Mouse (Mus musculus) kidney, adult 18-20 months (tissue): Measurements from ENCODE around the gene Acp7.
"Not testable (repeated sequence)": the region's sequence is repeated elsewhere in the genome, so short reads cannot be mapped to it uniquely, and the experiment has no call there.

Experiments
- DNase-seq: peaks from one replicate; pipeline ENCODE4 v3.0.0; 2021

The Acp7 gene

DNA sequence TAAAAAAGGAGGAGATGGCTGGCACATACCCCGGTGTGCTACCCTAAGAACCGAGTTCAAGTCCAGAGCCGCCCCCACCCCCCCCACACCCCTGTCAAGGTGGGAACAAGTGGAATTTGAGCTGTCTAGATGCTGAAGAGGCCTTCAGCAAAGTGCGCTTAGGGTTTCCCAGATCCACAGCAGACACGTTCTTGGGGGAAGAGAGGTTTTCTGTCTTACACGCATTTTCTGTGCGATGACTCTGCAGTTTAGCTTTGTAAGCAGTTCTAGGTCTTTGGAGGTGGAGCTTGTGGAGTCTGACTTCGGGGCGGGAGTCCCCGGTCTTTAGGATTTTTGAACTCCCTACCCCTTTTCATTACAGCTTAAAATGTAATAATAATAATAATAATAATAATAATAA, at the start of gene Acp7:
Gene Acp7 (minus strand): TSS at position 260 of the 400 bp plus-strand sequence.
- no peak for DNase-seq

DNA sequence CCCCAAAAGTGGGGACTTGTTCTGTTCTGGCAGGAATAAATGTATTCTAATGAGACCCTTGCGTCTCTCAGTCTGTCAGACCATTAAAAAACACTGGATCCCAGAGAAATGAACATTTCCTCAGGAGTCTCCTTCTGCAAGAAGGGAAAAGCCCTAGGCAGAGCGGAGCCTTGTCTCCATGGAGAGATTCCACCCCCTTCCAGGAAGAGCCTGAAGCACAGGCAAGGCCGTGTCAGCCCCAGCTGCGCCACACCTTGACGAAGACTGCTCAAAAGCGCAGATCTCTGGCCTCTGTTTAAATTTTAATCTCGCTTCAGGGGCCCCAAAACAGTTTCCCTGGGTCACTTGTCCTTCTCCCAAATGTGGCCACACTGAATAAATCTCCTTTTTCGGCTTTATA, 46.5 kb upstream of the Acp7 start:
- DNase-seq: no peak

DNA sequence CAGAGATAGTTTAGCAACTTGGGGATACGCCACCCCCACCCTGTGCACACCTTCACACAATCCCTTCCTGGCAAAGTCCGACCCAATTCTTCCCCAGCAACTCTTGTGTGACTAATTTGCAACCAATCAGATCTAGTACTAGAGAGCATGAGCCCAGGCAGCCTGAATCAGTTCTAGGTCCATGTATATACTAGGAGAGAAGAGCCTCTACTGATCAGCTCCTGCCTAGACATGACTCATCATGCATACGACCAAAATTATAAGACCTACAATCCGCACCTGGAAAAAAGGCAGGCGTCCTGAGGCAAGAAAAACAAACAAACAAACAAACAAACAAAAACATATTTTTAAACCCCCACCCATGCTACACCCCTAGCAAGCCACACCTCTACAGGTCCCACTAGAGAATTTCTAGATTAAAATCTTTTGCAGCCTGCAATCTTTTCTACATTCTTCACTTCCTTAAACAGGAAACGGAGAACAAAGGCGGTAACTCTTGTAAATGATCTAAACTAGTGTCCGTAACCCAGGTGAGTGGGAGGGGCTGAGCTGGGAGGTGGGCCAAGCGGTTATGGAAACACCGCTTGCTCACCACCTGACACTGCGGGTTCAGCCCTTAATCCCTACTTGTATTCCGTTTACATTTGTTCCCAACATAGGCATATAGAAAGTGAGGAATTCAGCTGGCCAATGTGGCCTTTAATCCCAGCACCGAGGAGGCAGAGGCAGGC, 45.8 kb upstream of the Acp7 start:
- DNase-seq: no peak

DNA sequence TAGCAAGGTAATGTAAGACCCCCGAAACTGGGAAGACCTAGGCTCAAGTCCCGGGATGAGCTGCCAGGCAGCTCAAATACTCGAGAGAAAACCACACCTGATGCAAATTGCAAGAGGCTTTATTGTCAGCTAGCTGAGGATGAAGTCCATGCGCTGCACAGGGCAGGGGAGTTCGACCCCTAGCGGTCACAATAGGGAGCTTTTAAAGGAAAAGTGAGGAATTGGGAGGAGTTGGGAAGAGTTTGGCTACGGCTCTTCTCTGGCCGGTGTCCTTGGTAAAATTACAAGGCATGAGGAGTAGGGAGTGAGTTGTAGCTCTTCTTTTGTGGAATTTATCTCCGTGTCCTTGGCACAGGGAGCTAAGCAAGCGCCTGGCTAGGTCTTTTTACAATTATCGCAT, 44.6 kb upstream of the Acp7 start:
- DNase-seq: peak; percentile 7

DNA sequence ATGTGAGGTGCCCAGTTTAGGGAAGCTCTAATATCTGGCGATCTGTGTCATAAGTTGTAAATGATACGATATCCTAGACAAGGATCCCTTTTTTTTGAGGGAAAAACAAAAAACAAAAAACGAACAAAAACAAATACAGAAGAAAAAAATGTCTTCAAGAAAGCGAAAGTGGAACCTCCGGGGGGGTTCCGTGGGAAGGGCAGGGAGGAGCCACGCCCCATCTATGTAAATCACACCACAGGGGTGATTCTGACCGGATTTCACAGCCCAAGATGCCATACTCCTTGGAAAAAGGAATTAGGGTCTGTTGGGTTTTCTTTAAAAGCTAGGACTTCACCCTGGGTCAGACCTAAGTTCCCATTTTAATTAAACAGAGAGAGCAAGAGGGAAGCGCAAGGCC, 43.9 kb upstream of the Acp7 start:
- DNase-seq: no peak

DNA sequence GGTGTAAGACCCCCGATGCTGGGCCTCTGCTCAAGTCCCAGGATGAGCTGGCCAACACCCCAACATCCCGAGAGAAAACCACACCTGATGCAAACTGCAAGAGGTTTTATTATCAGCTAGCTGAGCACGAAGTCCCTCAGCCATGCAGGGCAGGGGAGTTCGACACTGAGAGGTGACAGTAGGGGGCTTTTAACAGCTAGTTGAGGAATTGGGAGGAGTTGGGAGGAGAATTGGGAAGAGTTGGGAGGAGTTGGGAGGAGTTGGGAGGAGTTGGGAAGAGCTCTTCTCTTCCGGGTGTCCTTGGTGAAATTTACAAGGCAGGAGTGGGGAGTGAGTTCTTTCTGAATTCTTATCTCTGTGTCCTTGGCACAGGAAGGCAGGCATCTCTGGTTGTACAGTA, 41.7 kb upstream of the Acp7 start:
- DNase-seq: not testable (repeated sequence)

DNA sequence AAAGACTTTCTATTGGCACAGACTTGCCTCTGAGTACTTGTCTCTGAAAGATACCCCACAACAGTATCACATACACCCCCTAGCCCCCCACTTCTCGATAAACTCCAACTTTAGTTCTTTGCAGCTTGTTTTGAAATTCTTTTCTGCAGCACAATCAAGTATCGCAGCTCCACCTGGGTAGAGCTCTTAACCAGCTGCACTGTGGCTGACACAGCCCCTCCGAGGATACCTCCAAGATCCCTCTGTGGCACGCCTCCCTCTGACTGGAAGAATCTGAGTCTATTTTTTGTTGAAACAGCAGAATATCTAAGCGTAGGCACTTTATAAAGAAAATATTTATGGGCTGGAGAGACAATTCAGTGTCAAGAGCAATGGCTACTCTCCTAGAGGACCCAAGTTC, 41.1 kb upstream of the Acp7 start:
- no peak for DNase-seq

DNA sequence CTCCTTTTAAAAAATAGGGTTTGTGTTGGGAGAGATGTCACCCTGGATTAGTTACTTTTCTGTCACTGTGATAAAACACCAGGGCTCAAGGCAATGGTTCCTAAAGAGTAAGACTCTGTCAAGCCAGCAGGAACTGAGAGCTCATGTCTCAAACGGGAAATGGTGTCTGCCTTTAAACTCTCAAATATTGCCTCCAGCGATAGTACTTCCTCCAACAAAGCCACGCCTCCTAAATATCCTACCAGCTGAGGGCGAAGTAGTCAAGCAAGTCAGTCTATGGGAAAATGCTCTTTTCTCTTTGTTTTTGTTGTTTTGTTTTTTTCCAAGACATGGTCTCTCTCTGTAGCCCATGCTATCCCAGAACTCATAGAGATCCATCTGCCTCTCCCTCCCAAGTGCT, 40.0 kb upstream of the Acp7 start:
- DNase-seq: no peak

DNA sequence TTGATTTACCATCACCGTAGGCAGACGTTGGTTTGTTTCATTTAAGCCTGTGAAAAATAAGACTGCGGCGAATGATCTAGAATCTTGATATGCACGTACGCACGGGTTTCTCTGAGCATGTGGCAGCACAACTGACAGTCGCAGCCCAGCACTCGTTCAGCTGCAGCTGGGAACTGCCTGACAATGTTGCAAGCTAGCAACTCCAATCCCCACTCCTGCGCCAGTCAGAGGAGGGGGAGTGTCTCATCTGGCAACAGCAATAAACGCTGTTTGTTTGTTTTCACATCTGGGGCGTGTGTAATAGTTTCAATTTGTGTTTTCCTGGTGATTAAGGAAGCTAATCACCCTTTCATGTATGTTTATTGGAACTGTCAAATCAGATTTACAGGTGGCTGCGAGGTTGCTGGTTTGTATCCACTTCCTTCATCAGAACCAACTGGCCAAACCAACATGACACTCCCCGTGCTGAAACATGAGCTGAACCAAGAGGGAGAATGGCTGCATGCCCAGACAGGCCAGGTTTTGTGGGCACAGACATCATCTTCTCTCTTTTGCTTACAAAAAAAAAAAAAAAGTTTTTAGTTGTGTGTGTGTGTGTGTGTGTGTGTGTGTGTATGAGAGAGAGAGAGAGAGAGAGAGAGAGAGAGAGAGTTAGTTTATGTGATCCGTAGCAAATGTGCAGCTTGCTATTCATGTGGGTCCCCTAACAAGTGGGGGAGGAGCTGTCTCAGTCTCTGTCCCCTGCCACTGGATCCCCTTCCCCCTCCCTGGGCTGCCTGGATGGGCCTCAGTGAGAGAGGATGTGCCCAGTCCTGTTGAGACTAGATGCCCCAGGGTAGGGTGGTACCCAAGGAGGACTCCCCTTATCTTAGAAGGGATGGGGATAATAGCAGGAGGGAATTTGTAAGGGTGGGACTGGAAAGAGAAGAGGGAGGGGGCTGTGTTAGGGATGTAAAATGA, 34.8 kb upstream of the Acp7 start:
- no peak for DNase-seq

DNA sequence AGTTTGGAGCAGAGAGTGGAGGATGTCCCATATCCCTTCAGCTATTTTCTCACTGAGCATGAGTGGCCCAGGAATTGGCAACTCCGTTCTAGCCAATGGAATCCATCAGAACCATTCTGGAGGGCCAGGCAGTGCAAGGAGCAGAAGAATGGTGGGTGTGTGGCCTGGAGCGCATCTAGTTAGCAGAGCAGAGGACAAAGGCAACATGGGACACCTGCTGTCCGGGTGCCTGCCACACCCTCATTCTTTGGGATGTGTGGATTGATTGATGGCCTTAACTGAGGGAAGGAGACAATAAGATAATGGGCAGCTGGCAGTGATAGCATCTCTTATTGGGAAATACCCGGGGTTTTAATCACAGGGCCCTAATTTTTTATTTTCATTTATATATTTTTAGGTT, 25.3 kb upstream of the Acp7 start:
- no peak for DNase-seq

DNA sequence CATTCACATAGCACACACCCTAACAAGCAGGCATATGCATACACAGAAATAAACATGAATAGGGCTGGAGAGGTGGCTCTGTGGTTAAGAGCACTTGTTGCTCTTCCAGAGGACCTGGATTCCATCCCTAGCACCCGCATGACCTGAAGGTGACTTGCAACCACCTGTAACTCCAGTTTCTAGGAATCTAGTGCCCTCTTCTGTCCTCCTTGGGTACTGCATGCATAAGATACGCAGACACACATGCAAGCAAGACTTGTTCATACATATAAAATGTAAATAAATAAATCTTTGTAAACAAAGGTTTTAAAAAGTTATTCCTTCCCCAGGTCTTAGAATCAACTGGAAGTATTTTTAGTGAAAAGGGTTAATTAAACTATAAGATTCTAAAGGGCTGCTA, 20.0 kb upstream of the Acp7 start:
- no peak for DNase-seq

DNA sequence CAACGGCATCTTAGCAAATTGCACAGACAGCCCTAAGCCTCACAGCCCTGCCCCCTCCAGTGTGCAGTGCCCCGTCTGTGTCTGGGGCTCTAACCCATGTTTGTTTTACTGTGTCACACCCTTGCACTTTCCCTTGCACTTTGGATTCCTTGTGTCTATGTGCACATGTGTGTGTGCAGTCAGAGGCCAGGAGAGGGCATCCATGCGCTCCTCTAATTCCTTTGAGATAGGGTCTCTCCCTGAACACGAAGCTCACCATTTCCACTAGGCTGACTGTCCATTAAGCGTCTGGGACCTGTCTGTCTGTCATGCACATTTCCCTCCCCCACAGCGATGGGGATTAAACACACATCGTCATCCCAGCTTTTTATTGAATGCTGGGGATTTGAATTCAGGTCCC, 15.9 kb upstream of the Acp7 start:
- DNase-seq: no peak

DNA sequence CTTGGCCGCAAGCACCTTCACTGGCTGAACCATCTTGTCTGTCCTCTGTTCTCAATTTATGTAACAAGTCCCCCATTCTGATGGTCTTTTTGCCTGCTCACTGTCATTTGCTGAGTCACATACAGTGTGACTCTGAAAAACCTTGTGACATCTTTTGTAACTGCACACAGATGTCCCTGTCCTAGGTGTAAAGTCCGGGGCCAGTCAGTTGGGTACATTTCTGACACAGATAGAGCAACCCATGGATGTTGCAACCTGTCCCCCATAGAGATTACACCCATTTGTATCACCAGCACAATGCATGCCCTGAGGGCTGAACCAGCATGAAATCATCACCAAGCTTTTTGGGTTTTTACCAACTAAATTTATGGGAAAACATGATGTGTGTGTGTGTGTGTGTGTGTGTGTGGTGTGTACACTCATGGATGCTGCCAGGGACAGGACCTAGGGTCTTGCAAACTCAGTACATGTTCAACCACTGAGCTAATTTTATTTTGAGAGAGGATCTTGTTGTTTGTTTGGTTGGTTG, 14.9 kb upstream of the Acp7 start:
- DNase-seq: no peak

DNA sequence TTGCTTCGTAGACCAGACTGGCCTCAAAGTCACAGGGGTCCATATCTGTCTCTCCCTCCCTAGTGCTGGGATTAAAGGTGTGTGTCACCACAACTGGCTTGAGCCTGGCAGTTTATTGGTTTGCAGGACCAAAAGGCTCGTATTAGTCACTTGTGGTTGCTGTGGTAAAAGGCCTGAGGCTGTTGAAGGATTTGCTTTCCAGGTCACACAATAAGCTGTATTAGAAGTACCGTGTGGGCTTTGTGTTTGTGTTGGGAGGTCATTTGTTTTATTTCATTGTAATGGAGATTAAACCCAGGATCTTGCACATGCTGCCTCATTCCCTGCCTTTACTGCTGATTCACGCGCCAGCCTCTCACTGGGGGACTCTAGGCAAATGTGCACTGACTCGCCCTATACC, 14.2 kb upstream of the Acp7 start:
- DNase-seq: no peak

DNA sequence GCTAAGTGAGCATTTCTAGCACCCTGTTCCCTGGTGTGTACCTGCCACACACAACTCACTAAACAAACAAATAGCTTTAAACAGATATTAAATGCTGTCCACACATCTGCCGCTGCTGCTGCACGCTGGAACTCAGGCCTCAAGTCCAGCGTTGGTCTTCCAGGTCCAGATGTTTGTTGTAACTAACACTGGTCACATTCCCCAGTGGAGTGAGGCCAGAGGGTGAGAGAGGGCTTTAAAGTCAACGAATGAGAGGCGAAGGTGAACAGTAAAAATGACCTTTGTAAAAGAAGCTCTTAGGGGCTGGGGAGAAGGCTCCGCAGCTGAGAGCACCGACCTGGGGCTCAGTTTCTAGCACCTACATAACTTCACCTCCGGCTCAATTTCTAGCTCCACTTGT, 10.4 kb upstream of the Acp7 start:
- no peak for DNase-seq

DNA sequence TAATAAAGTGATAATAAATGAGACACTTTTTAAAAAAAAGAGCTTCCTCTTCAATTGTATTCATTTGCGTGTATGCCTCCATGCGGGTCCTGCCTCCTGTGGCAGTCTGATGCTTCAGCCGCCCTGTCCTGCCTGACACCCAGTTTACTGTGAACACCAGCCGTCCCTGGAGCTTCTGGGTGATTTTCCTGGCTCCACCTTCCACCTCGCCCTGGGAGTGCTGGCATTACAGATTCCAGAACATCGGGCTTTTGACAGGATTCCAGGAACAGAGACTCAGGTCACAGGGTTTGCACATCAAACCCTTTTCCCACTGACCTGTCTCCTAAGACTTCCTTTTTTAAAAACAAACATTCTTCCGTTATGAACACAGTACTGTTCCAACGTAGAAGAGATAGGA, 6.4 kb upstream of the Acp7 start:
- peak; percentile 8 for DNase-seq

DNA sequence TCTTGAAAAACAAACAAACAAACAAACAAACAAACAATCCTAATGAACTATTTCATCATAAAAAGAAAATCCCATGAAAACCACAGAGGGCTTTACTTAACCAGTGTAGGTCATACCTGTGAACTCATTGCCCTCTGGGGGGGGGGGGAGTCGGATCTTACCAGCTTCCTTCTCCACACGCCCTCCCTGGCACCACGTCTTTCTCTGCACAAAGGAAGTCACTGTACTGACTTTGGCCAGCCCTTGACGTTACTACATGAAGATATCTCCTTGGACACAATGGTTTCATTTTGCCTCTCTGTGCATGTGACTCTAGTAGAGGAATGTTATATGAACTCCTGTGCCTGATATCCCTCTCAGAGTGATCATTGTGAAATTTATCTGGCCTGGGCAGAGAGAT, 3.0 kb upstream of the Acp7 start:
- no peak for DNase-seq

DNA sequence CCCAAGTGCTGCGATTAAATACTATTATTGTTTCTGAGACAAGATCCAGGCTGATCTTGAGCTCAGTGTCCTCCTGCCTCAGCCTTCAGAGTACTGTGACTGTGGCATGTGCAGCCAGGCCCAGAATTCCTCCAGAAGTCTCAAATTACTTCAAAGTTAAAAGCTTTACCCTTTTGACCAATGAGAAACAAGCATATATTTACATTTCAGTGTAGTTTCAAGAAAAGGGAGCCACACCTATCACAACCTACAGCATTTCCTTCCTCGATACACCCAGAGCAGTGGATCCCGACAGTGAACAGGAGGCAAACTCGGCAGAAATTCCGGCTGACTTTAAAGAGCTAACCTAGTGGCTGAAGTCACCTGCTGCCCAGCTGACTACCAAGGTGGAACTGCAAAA, 6.3 kb downstream of the Acp7 start:
- DNase-seq: no peak

DNA sequence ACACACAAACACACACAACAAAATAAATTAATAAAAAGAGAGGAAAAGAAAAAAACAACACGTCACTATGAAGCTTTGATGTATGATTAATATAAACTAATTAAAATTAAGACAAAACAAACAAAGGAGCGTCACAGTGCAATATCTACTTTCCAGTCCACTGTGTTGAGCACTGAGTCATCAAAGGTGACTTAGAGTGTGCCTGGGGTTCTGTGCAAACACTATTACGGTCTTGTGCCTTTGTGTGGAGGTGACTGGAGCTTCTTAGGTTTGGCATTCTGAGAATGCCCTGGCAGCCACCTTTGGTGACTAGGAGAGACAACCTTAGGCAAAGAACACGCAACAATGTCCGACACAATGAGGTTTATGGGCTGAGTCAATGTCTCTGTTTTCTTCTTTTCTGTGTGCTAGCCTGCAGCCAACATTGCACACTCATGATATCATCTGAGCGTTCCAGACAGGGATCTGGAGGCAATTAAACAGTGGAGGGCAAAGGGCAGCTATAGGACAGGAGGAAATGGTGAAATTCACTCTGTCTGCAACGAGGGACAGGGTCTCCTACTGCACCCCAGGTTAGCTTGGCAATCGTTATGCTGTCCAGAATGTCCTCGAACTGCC, 11.9 kb downstream of the Acp7 start:
- DNase-seq: no peak

DNA sequence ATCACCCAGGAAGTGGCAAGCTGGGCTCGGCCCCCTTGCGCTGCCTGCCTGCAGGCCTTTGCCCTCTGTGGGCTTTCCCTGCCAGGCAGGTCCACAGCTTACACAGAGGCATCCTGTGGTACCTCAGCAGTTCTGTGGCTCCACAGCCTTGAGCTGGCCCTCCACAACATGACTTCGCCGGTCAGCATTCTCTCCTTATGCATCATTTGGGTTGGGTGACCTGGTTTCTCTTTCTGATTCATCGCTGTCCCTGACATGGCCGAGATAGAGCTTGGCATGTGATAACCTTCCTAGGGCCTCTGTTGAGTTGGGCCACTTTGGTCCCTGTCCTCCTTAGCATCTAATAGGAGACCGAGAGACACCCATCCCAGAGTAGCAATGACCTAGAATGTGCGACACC, 25.2 kb downstream of the Acp7 start:
- no peak for DNase-seq

DNA sequence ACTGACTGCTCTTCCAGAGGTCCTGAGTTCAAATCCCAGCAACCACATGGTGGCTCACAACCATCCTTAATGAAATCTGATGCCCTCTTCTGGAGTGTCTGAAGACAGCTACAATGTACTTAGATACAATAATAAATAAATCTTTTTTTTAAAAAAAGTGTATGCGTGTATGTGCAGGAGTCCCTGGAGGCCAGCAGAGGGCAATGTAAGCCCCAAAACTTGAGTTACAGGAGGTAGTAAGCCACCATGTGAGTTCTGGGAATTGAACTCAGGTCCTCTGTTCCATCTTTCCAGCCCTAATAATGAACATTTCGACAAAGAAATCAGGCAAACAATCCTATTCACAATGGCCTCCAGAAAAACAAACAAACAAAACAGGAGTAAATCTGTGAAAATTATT, 27.3 kb downstream of the Acp7 start:
- not testable (repeated sequence) for DNase-seq

DNA sequence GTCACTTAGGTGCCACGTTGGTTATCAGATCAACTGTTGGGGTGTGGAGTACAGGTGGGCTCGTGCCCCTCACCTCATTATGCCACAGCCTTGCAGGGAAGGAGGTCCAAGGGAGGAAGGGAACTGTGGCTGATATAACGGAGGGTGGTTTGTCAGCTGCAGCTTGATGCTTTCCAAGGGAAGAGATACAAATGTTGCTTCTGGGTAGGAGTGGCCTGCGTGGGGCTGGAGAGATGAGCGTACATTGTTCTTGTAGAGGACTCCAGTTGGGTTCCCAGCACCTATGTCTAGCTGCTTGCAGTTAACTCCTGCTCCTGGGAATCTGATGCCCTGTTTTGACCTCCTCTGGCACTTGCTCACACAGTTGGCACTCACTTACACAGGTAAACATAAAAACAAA, 28.0 kb downstream of the Acp7 start:
- DNase-seq: no peak

DNA sequence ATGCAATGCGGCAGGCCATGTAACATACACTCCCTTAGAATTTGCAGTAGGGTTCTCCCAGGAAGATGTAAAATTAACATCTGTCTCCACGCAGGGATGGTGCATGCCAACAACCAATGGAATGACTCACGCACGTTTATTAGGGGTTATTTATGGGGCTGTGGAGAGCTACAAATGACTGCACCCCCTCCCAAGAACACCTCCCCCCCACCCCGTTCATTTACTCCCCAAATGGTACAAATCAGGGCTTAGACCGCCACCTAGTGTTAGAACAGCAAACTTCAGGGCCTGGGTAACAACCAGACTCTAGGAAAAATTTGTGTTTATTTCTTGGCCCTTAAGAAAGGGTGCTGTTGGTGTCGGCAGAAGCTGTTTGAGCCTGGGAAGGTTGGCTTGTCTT, 29.5 kb downstream of the Acp7 start:
- DNase-seq: peak; percentile 55

DNA sequence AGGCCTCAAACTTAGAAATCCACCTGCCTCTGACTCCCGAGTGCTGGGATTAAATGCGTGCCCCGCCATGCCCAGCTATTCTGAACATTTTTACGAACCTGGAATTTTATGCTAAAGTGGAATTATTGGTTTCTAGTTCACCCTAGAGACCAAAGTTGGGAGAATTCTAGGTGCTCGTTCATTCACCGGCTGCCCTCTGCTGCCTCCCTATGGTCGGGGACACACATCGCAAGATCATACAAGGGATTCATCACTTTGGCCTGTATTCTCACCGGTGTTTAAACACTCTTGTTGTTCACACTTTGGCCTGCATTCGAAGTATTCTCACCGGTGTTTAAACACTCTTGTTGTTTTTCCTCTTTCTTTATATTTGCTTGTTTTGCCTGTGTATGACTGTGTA, 30.1 kb downstream of the Acp7 start:
- DNase-seq: peak; percentile 73
